Mouse (Mus musculus): ENCODE measurements around the gene Syt1.

Gene Syt1

DNA sequence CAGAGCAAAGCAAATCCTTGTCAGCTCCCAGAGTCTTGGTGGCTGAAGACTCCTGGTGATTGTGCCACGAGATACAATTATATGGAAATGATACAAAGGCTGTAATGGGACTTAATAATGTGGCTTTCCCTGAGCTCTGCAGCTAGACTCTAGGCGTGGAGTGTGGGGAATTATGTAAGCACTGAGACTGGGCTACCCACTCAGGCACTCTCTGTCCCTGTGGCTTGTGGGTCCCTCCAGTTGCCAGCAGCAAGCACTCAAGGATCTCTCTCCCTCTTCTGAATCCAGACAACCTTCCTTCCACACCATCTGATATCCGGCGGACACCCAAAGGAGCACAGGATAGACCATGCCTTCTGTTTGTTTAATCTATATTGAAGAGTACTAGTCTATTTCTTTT, 503.9 kb downstream of the Syt1 start:
- DNase-seq: no peak

DNA sequence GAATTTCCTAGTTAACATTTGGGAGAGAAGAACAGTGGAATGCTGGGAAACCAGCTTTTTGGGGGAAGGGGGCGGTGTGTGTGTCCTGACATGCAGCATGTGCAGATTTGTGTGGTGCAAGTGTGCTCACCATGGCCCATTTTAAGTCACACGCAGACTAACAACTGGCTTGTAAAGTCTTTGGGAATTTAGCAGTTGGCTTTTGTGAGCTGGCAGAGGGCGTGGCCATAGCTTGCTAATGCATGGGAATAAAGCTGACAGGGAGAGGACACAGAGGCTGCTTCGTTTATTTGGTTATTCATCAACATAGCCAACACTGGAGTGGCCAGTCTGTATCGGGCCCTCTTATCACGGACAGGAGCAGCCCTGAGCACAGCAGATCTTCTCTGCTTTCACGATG, 505.9 kb downstream of the Syt1 start:
- no peak for DNase-seq

DNA sequence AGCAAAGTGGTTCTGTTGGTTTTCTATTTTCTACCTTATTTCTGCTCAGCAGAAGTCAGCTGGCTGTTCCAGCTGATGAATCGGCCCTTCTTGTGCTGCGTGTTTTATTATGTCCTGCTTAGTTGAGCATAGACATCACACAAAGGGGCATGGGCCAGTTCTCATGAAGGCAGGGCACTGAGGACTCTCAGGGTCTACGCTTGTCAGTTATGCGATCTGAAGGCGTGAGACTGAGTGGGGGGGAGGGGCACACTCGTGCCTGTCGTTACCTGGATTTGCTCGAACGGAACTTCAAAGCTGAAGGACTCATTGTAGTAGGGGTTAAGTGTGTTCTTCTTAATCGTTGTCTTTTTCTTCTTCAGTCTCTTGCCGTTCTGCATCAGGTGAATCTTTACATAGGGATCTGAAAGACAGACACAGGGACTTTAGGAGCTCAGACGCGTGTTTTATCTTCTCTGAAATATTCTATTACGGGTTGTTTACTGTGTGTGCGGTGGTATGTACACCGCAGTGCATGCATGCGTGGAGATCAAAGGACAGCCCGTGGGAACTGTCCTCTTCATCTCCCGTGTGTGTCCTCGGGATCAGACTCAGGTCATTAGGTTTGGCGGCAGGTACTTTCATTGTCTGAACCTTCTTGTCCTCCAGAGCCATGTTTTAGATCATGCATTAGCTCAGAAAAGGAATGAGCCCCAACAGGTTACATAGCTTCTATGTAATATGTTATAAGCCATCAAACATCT, 506.5 kb downstream of the Syt1 start:
- no peak for DNase-seq

DNA sequence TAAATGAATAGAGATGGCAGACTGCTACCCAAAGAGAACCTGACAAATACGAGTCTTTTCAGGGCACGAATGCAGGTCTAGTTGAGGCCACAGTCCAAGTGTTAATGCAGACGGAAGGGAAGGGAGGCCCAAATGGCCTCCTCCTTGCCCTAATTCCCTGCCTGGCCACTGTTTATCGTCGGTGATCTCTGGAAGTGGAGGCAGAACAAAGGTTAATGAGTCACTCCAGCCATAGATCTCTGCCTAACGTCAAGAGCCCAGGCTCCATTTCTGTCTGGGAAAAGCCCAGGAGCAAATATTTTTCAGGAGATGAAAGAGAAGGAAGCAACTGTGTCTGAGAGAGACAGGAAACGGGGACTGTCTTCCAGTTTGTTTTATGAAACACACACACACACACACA, 520.6 kb downstream of the Syt1 start:
- DNase-seq: peak in 1 of 2 experiments; percentile 24

DNA sequence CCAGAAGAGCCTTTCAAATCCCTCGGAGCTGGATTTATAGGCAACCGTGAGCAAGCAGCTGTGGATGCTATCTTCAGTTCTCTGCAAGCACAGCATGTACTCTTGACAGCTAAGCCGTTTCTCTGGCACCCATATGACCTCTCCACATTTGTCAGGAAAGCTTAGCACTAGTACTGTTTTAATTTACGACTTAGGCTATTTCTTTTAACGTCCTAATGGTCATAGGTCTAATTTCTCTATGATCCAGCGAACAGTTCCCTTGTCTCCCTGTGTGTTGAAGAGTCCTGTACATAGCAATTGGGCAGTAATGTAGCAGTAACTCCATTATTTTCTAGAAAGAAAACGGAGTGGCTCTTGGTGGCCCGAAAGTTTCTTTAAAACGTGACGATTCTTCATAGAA, 526.8 kb downstream of the Syt1 start:
- no peak for DNase-seq

DNA sequence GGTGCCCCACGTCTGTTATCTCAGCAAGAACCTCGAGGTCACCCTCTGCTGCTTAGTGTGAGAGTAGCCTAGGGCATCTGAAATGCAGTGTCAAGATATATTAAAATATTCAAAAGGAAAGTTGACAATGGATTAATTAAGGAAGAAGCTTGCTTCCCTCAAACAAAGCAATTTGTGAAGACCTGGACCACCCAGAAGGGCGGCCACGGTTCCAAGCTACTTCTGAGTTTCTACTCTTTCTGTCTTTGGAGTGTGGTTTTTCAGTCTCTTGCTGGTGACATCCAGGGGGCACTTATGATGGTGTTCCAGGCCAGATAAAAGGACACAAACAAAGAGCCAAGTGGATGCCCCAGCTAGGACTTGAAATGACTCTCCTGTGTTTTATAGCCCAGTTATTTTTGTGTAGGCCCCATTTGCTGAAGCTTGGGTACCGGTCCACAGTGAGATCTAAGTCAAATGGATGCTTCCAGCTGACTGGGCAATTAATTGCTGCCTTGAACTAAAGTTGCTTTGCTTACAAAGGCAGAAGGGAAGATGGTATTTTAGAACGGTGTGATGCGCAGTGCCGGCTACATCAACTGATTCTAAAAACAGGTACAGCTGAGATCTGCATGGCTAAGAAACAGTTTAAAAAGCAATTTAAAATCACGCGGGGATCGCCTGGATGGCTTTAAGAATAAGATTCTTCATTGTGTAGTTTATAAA, 530.5 kb downstream of the Syt1 start:
- DNase-seq: no peak

DNA sequence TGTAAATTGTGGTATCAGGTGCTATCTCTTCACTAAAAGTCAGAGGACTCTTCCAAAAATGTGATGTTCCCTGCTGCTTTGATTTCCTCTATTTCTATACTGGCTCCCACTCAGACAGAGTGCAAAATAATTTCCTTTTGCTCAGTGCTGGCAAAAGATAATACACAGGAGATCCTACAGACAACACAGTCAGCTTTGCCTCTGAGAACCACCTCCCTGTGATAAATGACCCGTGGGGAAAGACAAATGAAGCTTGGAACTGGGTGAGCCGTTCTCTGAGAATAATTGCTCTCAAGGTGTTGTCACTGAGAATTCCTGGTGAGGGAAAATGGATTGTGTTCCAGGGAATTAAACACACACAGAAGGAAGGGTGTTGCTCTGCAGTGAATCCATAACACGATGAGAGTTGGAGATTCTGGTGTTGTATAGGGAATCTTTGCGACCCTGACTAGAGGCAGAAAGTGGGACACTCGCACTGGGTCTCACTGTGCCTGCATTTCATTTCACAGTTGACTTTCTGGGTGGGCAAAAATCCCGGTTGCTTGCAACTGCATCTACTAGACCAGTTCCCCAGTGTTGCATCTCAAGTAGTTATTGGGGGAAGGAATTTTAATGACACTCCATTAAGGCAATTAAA, 540.3 kb downstream of the Syt1 start:
- DNase-seq: no peak

DNA sequence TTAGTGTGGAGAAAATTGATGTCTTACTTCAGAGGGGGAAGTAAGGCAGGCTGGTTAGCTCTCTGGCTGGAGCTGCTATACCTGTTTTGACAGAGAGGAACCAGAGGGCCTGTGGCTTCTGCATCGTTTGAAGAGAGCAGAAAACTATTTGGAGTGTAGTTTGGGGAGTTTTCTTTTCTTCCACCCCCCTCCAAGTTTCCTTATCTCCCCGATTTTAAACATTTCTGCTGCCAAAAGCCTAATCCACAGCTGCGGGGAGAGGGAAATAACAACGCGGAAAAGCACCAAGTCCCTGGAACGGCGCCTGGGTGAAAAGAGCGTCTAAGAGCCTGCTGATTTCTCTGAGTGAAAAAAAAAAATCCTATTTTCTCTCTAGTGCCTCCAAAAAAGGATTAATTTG, 544.2 kb downstream of the Syt1 start:
- DNase-seq: peak; percentile 16 to 34

DNA sequence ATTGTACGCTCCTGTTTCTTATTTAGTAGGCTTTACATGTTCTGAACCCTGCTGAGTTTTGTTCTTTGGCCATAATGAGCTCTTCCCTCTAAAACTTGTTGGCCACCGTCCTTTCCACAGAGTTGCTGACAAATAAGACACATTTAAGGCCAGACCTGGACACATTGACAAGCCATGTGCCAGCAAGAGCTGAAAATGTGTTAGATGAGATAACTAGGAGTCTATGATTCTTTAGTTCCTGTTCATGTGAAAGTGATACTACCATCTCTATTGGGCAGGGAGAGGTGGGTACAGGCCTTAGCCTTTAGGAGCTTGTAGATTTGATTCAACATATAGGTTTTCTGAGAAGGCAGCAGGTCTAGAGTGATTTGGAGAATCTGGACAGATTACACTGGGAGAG, 548.9 kb downstream of the Syt1 start:
- no peak for DNase-seq

DNA sequence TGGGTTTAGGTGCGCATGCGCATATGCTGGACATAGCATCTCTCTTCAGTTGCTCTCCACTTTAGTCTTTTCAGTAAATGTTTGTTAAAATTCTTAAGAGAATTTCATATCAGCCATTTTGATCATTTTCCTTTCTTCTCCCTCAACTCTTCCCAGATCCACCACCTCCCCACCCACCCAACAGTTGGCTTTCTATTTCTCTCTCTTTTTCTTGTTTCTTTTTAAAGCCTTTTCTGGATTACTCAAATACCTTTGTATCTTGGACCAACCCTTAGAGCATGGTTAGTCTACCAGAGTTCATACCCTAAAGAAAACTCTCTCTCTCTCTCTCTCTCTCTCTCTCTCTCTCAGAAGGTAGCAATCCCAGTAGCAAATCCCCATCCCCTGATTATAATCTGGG, 553.7 kb downstream of the Syt1 start:
- no peak for DNase-seq

DNA sequence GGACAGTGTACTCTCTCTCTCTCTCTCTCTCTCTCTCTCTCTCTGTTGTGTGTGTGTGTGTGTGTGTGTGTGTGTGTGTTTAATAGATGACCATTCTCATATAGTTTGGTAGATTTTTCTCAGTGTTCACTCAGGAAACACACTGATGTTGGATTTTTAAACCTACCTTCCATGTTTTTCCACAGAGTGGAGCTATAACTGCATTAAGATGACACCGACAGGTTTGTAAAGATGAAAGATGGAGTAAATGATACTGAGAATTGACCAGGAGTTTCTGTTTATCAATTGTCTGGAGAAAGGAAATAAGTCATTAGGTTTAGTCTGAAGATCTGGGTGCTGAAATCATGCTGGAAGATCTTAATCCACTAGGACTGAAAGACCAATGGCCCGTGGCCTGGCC, 554.9 kb downstream of the Syt1 start:
- no peak for DNase-seq

DNA sequence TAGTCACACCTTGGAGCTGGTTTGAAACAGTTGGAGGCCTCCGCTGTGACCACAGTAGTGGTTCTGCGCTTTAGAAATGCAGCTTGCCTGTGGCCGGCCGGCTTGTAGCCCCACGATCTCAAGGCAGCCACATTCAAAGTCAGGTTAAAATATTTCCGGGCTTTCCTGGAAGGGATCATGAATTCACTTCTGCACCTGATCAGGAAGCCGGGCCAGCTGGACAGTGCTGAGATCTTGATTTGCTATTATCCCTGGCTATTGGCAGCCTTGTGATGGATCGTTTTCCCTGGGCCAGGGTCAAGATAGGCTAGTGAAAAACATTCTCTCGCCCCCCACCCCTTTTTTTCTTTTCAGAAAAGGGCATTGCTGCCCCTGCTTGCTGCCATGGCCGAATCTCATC, 555.6 kb downstream of the Syt1 start:
- DNase-seq: no peak

DNA sequence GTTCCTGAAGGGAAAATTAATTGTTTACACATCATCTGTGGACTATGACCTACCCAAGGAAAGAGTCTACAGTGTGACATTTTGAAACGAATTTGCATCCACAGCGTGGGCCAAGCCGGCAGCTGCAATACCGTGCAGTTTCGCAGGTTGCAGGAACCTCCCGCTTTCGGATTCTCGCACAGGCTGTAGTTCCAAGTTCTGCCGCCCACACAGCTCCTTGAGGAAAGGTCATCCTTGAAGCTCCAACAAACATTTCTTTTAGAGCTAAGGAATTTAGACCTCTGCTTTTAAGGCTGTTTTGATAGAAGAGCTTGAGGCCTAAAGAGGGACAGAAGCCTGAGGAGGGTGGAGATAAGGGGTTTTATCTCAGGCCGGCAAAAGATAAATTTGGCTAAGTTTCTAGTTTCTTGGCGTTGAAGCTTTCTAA, 556.1 kb downstream of the Syt1 start:
- DNase-seq: peak in 1 of 2 experiments; percentile 18

DNA sequence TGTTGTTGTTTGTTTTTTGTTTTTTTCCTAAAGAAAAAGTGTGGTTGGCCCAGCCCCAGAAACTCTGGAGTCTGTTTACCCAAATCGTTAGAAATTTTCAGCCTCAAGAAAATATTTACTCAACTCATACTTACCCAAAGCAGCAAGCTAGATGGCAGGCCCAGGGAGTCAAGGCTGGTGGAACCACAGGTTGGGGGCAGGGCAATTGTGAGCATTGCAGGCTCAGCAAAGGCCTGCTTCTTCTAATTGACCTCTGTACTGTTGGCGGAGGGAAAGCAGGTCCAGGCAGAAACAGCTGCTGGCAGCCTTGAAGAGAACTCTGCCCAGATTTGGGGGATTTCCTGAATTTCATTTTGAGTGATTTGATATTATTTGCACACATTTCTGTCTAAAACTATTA, 557.2 kb downstream of the Syt1 start:
- DNase-seq: peak; percentile 58 to 63

DNA sequence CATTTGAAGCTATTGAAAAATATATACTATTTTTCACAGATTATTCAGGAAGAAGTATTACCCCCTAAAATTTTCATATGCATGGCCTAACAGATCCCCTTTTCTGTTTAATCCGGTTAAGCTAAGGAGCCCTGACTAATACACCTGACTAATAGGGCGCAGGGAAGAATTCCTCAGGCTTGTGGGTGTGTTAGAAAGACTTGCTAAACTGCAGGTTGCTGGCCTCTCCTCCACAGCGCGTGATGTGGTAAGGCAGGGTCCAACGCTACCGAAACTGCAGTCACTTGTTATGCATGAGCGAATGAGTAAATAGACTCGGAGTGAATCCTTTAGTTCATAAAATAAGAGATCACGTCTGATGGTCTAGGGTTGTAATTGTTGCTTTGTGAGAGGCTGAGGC, 558.4 kb downstream of the Syt1 start:
- no peak for DNase-seq

DNA sequence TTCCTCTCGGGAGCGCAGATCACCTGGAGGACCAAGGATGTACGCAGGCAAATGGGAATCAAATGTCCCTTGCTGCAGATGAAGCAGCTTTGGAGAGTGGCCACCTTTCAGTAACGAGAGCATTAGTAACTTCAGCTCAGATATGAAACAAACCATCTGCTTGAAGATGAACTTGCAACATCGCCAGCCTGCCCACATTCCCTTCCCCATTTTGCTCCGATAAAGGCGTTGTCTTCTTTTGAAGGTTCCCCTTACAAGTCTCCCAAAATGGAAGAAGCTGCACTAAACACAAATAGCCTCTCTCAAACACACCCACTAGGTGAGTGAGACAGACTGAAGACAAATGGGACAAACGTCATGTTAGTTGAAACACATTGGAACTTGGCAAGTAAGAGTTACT, 559.3 kb downstream of the Syt1 start:
- no peak for DNase-seq

DNA sequence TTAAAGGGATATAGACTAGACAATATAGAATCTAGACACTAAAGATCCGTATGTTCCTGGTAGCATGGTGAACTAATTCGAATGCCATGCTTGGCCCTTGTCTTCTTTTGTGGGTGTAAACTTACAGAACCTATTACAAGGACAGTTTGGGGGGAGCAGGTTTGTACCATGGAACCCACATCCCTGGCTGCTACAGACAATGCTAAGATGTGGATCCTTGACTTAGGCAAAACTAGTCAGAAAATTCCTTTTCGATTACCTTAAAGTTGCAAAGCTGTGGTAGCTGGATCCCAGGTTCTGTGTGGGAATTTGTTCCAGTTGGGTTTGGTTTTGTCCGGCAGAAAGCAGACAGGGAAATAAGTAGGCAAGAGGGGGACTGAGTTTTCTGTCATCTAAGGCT, 560.4 kb downstream of the Syt1 start:
- DNase-seq: no peak

DNA sequence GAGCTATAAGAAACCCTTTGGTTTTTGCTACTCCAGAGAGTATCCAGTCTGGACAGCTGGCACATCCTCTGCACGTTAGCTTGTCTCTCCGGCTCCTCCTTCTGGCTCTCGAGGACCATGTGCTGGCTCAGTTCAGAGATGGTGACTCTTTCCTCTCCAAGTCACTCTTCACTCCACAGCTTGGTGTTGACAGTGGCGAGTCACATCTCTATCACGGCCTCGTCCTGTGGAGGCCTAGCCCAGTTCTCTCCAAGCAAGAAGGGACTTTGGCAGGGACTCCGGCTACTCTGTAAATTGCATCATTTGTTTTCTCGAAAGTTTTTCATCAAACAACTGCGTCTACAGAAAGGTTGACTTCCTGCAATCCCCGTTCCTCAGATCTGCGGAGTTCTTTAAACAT, 562.4 kb downstream of the Syt1 start:
- peak; percentile 26 to 59 for DNase-seq
